Mouse (Mus musculus) limb, embryonic 13.5 days (tissue): ENCODE measurements around the gene Mecom. TPM values are rescaled to one million over a fixed set of nuclear protein-coding genes. Genes with fewer than 3 reads are reported as not detected.

Experiments used
- ATAC-seq: fragments of 200-750 bp; cut with Nextera tagmentation; 2 replicates; pipeline ENCODE4 v1.8.0; 2017; ENCODE audit warnings: low read depth, moderate number of reproducible peaks, moderate TSS enrichment; ENCODE audit not compliant: low FRiP score
- H3K27ac ChIP-seq: fragments of 300-500 bp; sonication (generic); 2 replicates; pipeline ENCODE4 v1.5.1; 2015; ENCODE audit warnings: inconsistent platforms, mild to moderate bottlenecking, moderate library complexity
- H3K27me3 ChIP-seq: fragments of 300-500 bp; sonication (generic); 2 replicates; pipeline ENCODE4 v1.6.1; 2015; ENCODE audit warnings: mild to moderate bottlenecking, inconsistent platforms
- H3K36me3 ChIP-seq: fragments of 300-500 bp; sonication (generic); 2 replicates; pipeline ENCODE4 v1.6.1; 2015; ENCODE audit warnings: inconsistent platforms, mild to moderate bottlenecking, moderate library complexity
- H3K4me1 ChIP-seq: fragments of 300-500 bp; sonication (generic); 2 replicates; pipeline ENCODE4 v1.6.1; 2015; ENCODE audit warnings: inconsistent platforms
- H3K4me2 ChIP-seq: fragments of 300-500 bp; sonication (generic); replicated peaks from 2 replicates; pipeline ENCODE4 v1.6.1; 2015; ENCODE audit warnings: inconsistent platforms, mild to moderate bottlenecking, moderate library complexity
- H3K4me3 ChIP-seq: fragments of 300-500 bp; sonication (generic); 2 replicates; pipeline ENCODE4 v1.5.1; 2015; ENCODE audit warnings: moderate library complexity, mild to moderate bottlenecking, inconsistent platforms
- H3K9ac ChIP-seq: fragments of 300-500 bp; sonication (generic); 2 replicates; pipeline ENCODE4 v1.6.1; 2015; ENCODE audit warnings: mild to moderate bottlenecking, inconsistent platforms
- H3K9me3 ChIP-seq: fragments of 300-500 bp; sonication (generic); 2 replicates; pipeline ENCODE4 v1.6.1; 2016; ENCODE audit warnings: inconsistent platforms
- WGBS: fragments of 180-500 bp; shearing (Covaris S2); methylation state at CpG from one replicate; pipeline ENCODE4 v1.1.7; 2015; 5-methylcytosine and 5-hydroxymethylcytosine counted together
- polyA plus RNA-seq: library from polyadenylated mRNA; unstranded; fragments of >200 nt; fragmentation: Nextera tagmentation; extraction: Ambion mirVana; gene quantifications from 2 replicates; pipeline ENCODE4 v1.2.1, GENCODE M21; 2015

Mecom gene
- polyA plus RNA-seq, 1 experiment from 2014 or later, result 90.7 TPM

GRCm38 (mm10) chr3:30512459-30513030, 35.3 kb downstream of the Mecom start:
- Histone ChIP-seq H3K27ac (peak overlapping the region; percentile 99), H3K4me2 (peak overlapping the region; percentile 70), H3K4me3 (peak overlapping the region; percentile 66), H3K4me1 (peaks cover 50% of the 10 kb centered on the region), H3K36me3 (no peaks in the 10 kb centered on the region), H3K27me3 (peaks cover 4% of the 10 kb centered on the region; the same call in 1 of the 2 replicates), H3K9ac (peak overlapping the region; percentile 96), H3K9me3 (no peaks in the 10 kb centered on the region)
- no peak for ATAC-seq
- WGBS, result 12% methylated on average over 12 of the region's 12 CpGs

DNA sequence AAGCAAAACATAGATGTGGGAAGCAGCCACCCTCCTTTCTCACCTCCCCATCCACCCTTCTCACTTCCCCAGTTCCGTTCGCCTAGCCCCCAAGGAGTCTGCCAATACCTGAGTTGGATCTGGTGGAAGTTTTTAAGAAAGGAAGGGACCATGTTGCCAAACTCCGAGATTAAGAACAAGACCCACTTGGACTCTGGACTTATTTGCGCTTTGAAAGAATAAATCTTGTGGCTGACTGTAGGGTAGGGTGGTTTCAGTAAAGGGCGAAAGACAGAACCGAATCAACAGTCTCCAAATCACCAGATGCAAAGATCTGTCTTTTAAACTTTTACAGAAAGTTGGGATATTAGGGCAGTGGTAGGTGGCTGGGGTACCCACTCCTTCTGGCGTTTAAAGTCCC, 36.0 kb downstream of the Mecom start:
- 20% methylated on average over 7 of the region's 7 CpGs for WGBS
- Histone ChIP-seq H3K36me3 (no peaks in the 10 kb centered on the region), H3K4me1 (peaks cover 47% of the 10 kb centered on the region), H3K4me3 (no peak overlapping the region; the same call in 1 of the 2 replicates), H3K9me3 (no peaks in the 10 kb centered on the region), H3K4me2 (peak overlapping the region; percentile 70), H3K27ac (peak overlapping the region; percentile 99), H3K9ac (0 out of 2 replicates have a peak overlapping the region, but pooled peaks have one; percentile 50), H3K27me3 (peaks cover 4% of the 10 kb centered on the region; the same call in 1 of the 2 replicates)
- ATAC-seq, result no peak

GRCm38 (mm10) chr3:30511062-30511640, 36.7 kb downstream of the Mecom start:
- ATAC-seq, result no peak
- H3K4me3 ChIP-seq, result 0 out of 2 replicates have a peak overlapping the region, but pooled peaks have one; percentile 75
- H3K4me1 ChIP-seq, result peaks cover 44% of the 10 kb centered on the region
- peak overlapping the region; percentile 70 for H3K4me2 ChIP-seq
- peak overlapping the region; percentile 99 for H3K27ac ChIP-seq
- H3K9me3 ChIP-seq, result no peaks in the 10 kb centered on the region
- H3K27me3 ChIP-seq, result peaks cover 4% of the 10 kb centered on the region; the same call in 1 of the 2 replicates
- H3K9ac ChIP-seq, result peak overlapping the region; percentile 98
- H3K36me3 ChIP-seq, result no peaks in the 10 kb centered on the region
- WGBS, result 27% methylated on average over 4 of the region's 4 CpGs

- Histone ChIP-seq H3K27me3 (peaks cover 4% of the 10 kb centered on the region; the same call in 1 of the 2 replicates), H3K27ac (peak overlapping the region; percentile 99), H3K9ac (peak overlapping the region; percentile 98), H3K9me3 (no peaks in the 10 kb centered on the region), H3K4me3 (peak overlapping the region; percentile 75), H3K36me3 (no peaks in the 10 kb centered on the region), H3K4me1 (peaks cover 44% of the 10 kb centered on the region), H3K4me2 (peak overlapping the region; percentile 70)
- ATAC-seq, result no peak
- 9% methylated on average over 8 of the region's 8 CpGs for WGBS
Observed at GRCm38 (mm10) chr3:30510646-30511045, 37.2 kb downstream of the Mecom start.

- peak overlapping the region; percentile 99 for H3K27ac ChIP-seq
- peak overlapping the region; percentile 75 for H3K4me3 ChIP-seq
- H3K9me3 ChIP-seq, result no peaks in the 10 kb centered on the region
- H3K27me3 ChIP-seq, result peaks cover 4% of the 10 kb centered on the region; the same call in 1 of the 2 replicates
- H3K4me2 ChIP-seq, result peak overlapping the region; percentile 70
- no peaks in the 10 kb centered on the region for H3K36me3 ChIP-seq
- peak overlapping the region; percentile 98 for H3K9ac ChIP-seq
- ATAC-seq, result no peak
- H3K4me1 ChIP-seq, result peaks cover 48% of the 10 kb centered on the region
- 1% methylated on average over 16 of the region's 16 CpGs for WGBS
Observed at GRCm38 (mm10) chr3:30510105-30510504, 37.7 kb downstream of the Mecom start.

DNA sequence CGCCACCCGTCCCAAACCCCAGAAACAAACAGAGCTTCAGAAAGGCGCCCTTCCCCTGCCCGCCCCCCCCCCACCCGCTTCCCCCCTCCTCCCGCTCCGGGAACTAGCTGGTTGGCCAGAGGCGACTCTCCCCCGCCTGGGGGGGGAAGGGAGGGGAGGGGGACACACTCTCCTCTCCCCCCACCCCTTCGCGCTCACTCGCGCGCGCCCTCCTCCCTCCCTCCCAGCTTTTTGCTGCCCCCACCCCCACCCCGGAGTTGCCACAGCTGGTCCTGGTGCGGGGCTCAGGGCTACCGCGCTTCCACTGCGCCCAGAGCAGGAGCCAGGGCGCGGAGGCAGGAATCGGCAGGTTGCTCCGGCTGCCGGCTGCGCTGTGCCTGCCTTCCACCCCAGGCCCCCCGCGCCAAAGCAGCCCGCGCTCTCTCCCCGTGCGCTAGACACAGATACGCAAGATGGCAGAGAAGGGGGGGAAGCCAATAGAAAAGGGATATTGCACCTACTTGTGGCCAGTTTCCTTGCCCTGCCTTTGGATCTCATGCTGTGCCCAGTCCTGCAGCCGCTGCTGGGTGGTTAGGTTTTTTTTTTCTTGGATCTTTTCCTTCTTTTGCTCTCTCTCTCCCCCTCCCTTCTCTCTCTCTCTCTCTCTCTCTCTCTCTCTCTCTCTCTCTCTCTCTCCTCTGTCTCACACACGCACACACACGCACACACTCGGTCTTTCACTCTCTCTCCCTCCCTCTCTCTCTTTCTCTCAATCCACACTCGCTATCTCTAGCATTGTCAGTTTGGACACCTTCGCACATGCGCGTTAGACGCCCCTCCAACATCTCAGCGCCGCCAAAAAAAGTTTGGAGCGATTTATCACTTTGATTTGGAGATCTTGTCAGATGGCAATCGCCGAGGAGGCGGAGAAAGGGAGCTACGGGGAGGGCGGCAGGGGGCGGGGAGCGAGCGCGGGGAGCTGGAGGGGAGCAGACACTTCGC, 38.6 kb downstream of the Mecom start:
- Histone ChIP-seq H3K4me3 (peak overlapping the region; percentile 75), H3K27me3 (peaks cover 4% of the 10 kb centered on the region; the same call in 1 of the 2 replicates), H3K27ac (peak overlapping the region; percentile 99), H3K36me3 (no peaks in the 10 kb centered on the region), H3K4me2 (peak overlapping the region; percentile 70), H3K9ac (peak overlapping the region; percentile 98), H3K9me3 (no peaks in the 10 kb centered on the region), H3K4me1 (peaks cover 57% of the 10 kb centered on the region)
- WGBS, result under 1% methylated on average over 44 of the region's 55 CpGs
- peak; percentile 49 for ATAC-seq

GRCm38 (mm10) chr3:30508296-30508929, 39.4 kb downstream of the Mecom start:
- peak overlapping the region; percentile 70 for H3K4me2 ChIP-seq
- peaks cover 59% of the 10 kb centered on the region for H3K4me1 ChIP-seq
- H3K4me3 ChIP-seq, result peak overlapping the region; percentile 75
- H3K9ac ChIP-seq, result peak overlapping the region; percentile 98
- H3K9me3 ChIP-seq, result no peaks in the 10 kb centered on the region
- no peaks in the 10 kb centered on the region for H3K36me3 ChIP-seq
- peak overlapping the region; percentile 99 for H3K27ac ChIP-seq
- peaks cover 4% of the 10 kb centered on the region; the same call in 1 of the 2 replicates for H3K27me3 ChIP-seq
- ATAC-seq, result peak; percentile 77
- WGBS, result under 1% methylated on average over 64 of the region's 73 CpGs

DNA sequence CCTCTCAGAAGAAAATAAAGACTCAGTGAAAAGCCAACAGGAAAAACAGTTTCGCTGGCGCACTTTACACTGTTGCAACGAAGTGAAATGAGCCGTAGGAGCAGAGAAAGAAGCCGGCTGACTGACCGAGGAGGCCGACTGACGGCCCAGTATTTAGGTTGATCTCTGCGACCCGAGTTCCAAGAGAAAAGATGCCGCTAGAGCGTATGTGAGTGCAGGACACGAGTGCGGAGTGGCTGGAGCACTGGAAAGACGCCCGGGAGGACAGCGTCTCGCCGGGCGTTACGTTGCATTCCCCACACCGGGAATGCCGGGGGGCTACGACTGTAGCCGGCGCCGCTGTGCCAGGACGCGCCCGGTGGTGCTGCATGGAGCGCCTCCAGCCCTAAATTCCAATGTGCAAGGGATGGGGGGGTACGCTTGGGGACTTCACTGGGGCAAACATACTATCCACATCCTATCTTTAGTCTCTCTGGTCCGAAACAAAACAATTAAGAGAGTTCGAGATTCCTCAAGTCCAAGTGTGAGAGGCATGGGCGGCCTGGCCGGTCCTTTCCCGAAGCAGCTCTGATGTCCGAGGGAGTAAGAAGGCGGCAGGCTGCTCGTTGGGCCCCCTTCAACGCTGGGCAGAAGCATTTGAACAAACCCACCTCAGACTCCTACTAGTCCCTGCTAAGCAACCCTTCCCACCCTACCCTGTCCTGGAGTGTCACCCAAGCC, 40.1 kb downstream of the Mecom start:
- under 1% methylated on average over 41 of the region's 41 CpGs for WGBS
- H3K36me3 ChIP-seq, result no peaks in the 10 kb centered on the region
- peaks cover 54% of the 10 kb centered on the region for H3K4me1 ChIP-seq
- peaks cover 4% of the 10 kb centered on the region; the same call in 1 of the 2 replicates for H3K27me3 ChIP-seq
- H3K4me3 ChIP-seq, result peak overlapping the region; percentile 75
- no peaks in the 10 kb centered on the region for H3K9me3 ChIP-seq
- H3K9ac ChIP-seq, result peak overlapping the region; percentile 98
- peak overlapping the region; percentile 70 for H3K4me2 ChIP-seq
- H3K27ac ChIP-seq, result peak overlapping the region; percentile 99
- peak; percentile 18; the same call in 1 of the 2 replicates for ATAC-seq

- Histone ChIP-seq H3K27me3 (peaks cover 4% of the 10 kb centered on the region; the same call in 1 of the 2 replicates), H3K9me3 (no peaks in the 10 kb centered on the region), H3K9ac (peak overlapping the region; percentile 98), H3K4me1 (peaks cover 50% of the 10 kb centered on the region), H3K4me2 (peak overlapping the region; percentile 70), H3K27ac (peak overlapping the region; percentile 99), H3K36me3 (no peaks in the 10 kb centered on the region), H3K4me3 (peak overlapping the region; percentile 75)
- WGBS, result 0% methylated on average over 22 of the region's 22 CpGs
- 0 out of 2 replicates have a peak, but pooled peaks have one; percentile 1 for ATAC-seq
Observed at GRCm38 (mm10) chr3:30507028-30507575, 40.7 kb downstream of the Mecom start.

DNA sequence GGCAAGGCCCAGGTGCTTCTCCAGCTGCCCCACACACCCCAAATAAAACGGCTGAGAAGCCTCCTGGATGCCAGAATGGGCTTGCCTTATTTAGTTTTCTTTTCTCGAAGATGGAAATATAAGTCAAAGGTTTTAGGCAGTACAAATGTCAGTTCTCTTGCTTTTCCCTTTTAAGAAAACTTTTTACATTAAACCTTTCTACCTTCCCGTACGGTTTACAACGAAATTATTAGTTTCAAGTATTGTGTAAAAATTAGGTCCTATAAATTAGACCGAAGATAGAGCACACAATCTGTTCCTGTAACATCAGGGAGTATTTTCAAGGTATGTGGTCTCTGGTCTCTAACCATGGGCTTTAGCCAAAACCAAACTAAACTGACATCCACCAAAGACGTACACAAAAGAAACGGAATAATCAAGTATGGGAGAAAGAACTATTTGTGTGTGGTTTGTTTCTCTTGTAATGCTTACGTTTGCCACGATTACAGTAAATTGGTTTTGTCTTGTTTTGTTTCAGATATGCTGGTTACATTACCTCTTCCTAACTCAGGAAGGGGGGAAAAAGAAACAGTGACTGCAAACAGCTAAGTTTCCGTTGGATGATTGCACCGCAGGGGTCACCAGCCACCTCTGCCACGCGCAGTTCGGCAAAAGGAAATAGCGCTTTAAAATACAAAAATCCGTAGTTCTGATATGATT, 41.3 kb downstream of the Mecom start:
- H3K9me3 ChIP-seq, result no peaks in the 10 kb centered on the region
- H3K27me3 ChIP-seq, result peaks cover 1% of the 10 kb centered on the region; the same call in 1 of the 2 replicates

More for the DNA sequence above, 41.3 kb downstream of the Mecom start:
- 5% methylated on average over 17 of the region's 17 CpGs for WGBS
- Histone ChIP-seq H3K4me3 (peak overlapping the region; percentile 75), H3K9ac (peak overlapping the region; percentile 98), H3K36me3 (no peaks in the 10 kb centered on the region), H3K4me2 (peak overlapping the region; percentile 70), H3K4me1 (peaks cover 48% of the 10 kb centered on the region), H3K27ac (peak overlapping the region; percentile 99)
- no peak for ATAC-seq
